In the genomic region with DNA sequence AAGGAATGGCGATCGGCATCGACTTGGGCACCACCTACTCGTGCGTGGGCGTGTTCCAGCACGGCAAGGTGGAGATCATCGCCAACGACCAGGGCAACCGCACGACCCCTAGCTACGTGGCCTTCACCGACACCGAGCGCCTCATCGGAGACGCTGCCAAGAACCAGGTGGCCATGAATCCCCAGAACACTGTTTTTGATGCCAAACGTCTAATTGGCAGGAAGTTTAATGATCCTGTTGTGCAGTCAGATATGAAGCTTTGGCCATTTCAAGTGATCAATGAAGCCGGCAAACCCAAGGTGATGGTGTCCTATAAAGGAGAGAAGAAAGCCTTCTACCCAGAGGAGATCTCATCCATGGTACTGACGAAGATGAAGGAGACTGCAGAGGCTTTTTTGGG, we compare ENCODE assay signal across 27 mouse cellular contexts. TPM values are rescaled to one million over a fixed set of nuclear protein-coding genes. Genes with fewer than 3 reads are reported as not detected.
DNase-seq lines count a peak whose midpoint lies in the region; ATAC-seq and TF ChIP-seq lines count a peak whose summit lies in the region.
"Had no signal": no experiment of that assay in that cellular context is flagged by ENCODE, and none has a peak within 500 bp of the region (broad histone marks: within the 10 kb centered on the region; RNA-seq: fewer than 3 reads in every experiment).

No protein-coding gene starts in this region.

- no peak for TF ChIP-seq POLR2A in testis, adult 2 months (IDR thresholded peaks at IDR 0.05; ENCODE audit: control insufficient read depth, low read depth, low read length)

- no peaks in the 10 kb centered on the region for H3K36me3 ChIP-seq in forebrain, embryonic 11.5 days (ENCODE audit: control insufficient read depth, insufficient read depth, low read length)
- H3K36me3 ChIP-seq in forebrain, embryonic 14.5 days (ENCODE audit: control insufficient read depth, insufficient read depth, low read length) = no peaks in the 10 kb centered on the region
- no peaks in the 10 kb centered on the region for H3K36me3 ChIP-seq in testis, adult 2 months (ENCODE audit: control insufficient read depth, insufficient read depth, low read length)
- H3K36me3 ChIP-seq: embryonic facial prominence, embryonic 12.5 days; forebrain, embryonic 12.5 days; forebrain, embryonic 15.5 days had no signal

- 95% methylated on average over 20 of the region's 20 CpGs for WGBS in forebrain, embryonic 11.5 days
- 95% methylated on average over 20 of the region's 20 CpGs for WGBS in forebrain, embryonic 14.5 days

- no peak overlapping the region for H3K9ac ChIP-seq in forebrain, embryonic 11.5 days (ENCODE audit: low read length)
- no peak overlapping the region for H3K9ac ChIP-seq in forebrain, embryonic 14.5 days (ENCODE audit: low read length)
- H3K9ac ChIP-seq: embryonic facial prominence, embryonic 12.5 days; forebrain, embryonic 12.5 days; forebrain, embryonic 15.5 days; forebrain, postnatal 0 days had no signal

- H3K9me3 ChIP-seq in forebrain, embryonic 11.5 days (ENCODE audit: control insufficient read depth, low read length) = no peaks in the 10 kb centered on the region
- H3K9me3 ChIP-seq in forebrain, embryonic 14.5 days (replicated peaks; ENCODE audit: control insufficient read depth, low read length) = no peaks in the 10 kb centered on the region
- H3K9me3 ChIP-seq: embryonic facial prominence, embryonic 10.5 days; embryonic facial prominence, embryonic 12.5 days; forebrain, embryonic 12.5 days; forebrain, embryonic 15.5 days had no signal

- H3K27me3 ChIP-seq in forebrain, embryonic 11.5 days (ENCODE audit: control insufficient read depth, insufficient read depth, low read length) = no peaks in the 10 kb centered on the region
- H3K27me3 ChIP-seq in forebrain, embryonic 14.5 days (replicated peaks; ENCODE audit: control insufficient read depth, insufficient read depth, low read length) = no peaks in the 10 kb centered on the region
- no peaks in the 10 kb centered on the region for H3K27me3 ChIP-seq in testis, adult 2 months (ENCODE audit: control insufficient read depth, insufficient read depth, low read length)
- H3K27me3 ChIP-seq: CH12.LX; embryonic facial prominence, embryonic 12.5 days; forebrain, embryonic 15.5 days; Patski had no signal

- TF ChIP-seq CTCF in testis, adult 2 months (IDR thresholded peaks at IDR 0.05; ENCODE audit: control insufficient read depth, insufficient read depth, insufficient replicate concordance, low read depth, low read length) = no peak

- peak; percentile 42 for DNase-seq in forebrain, embryonic 11.5 days (ENCODE audit: low spot score)
- no peak for DNase-seq in forebrain, embryonic 14.5 days (ENCODE audit: low spot score)
- DNase-seq in kidney, adult 11 months = peak; percentile 3
- no peak for DNase-seq in kidney, postnatal 25 days
- DNase-seq in testis, postnatal 14 days (ENCODE audit: low spot score) = no peak
- DNase-seq: adrenal gland, adult 8-10 months; adrenal gland, postnatal 14 days; adrenal gland, postnatal 36 days; B cell, adult 2 months; cerebellum, adult 11-12 months; cerebellum, adult 2 months; cerebellum, adult 9-10 months; cerebellum, postnatal 10 days; cerebellum, postnatal 25 days; forebrain, postnatal 0 days had no signal

- no peak overlapping the region for H3K4me3 ChIP-seq in forebrain, embryonic 11.5 days (ENCODE audit: low read depth, low read length)
- H3K4me3 ChIP-seq in forebrain, embryonic 14.5 days (ENCODE audit: low read depth, low read length) = no peak overlapping the region
- peak overlapping the region; percentile 77 for H3K4me3 ChIP-seq in testis, adult 2 months (ENCODE audit: control insufficient read depth, low read depth, low read length)
- H3K4me3 ChIP-seq: embryonic facial prominence, embryonic 10.5 days; embryonic facial prominence, embryonic 12.5 days; forebrain, embryonic 12.5 days; forebrain, embryonic 15.5 days had no signal

- no peak overlapping the region for H3K27ac ChIP-seq in forebrain, embryonic 11.5 days (ENCODE audit: low read depth, low read length)
- H3K27ac ChIP-seq in forebrain, embryonic 14.5 days (ENCODE audit: low read depth, low read length) = no peak overlapping the region
- H3K27ac ChIP-seq in testis, adult 2 months (ENCODE audit: control insufficient read depth, insufficient read depth, low read depth, low read length) = no peak overlapping the region
- H3K27ac ChIP-seq: embryonic facial prominence, embryonic 10.5 days; embryonic facial prominence, embryonic 12.5 days; forebrain, embryonic 12.5 days; forebrain, embryonic 15.5 days had no signal

- H3K4me2 ChIP-seq in forebrain, embryonic 11.5 days (ENCODE audit: low read depth, low read length, severe bottlenecking) = no peak overlapping the region
- no peak overlapping the region for H3K4me2 ChIP-seq in forebrain, embryonic 14.5 days (ENCODE audit: low read length)
- H3K4me2 ChIP-seq: embryonic facial prominence, embryonic 12.5 days; forebrain, embryonic 12.5 days; forebrain, embryonic 15.5 days had no signal

- peaks cover 7% of the 10 kb centered on the region for H3K4me1 ChIP-seq in forebrain, embryonic 11.5 days (replicated peaks; ENCODE audit: control insufficient read depth, insufficient read depth, low read length)
- peaks cover 10% of the 10 kb centered on the region for H3K4me1 ChIP-seq in forebrain, embryonic 14.5 days (ENCODE audit: control insufficient read depth, insufficient read depth, low read length)
- peaks cover 21% of the 10 kb centered on the region for H3K4me1 ChIP-seq in testis, adult 2 months (ENCODE audit: control insufficient read depth, insufficient read depth, low read length)

- no peak for ATAC-seq in forebrain, embryonic 11.5 days (replicated peaks; ENCODE audit: low FRiP score)
- ATAC-seq in forebrain, embryonic 14.5 days = no peak
- ATAC-seq: activated CD4-positive, CD25-positive, alpha-beta regulatory T cell, adult 4 months; CD4-positive, CD25-positive, alpha-beta regulatory T cell, adult 4 months; forebrain, embryonic 15.5 days; forebrain, postnatal 0 days; Patski had no signal

RNA-seq across cellular contexts. Expression of a gene that starts 4.5 kb away (rescaled TPM):
- 1.7 and 1.8 TPM in 2 replicates for polyA plus RNA-seq in forebrain, embryonic 11.5 days (2014; fragmentation: Nextera tagmentation; extraction: Ambion mirVana)
- polyA plus RNA-seq in forebrain, embryonic 14.5 days (2014; fragmentation: Nextera tagmentation; extraction: Ambion mirVana) = 1.3 and 1.4 TPM in 2 replicates
- polyA plus RNA-seq in testis, adult 2 months (2012; rRNA removed) = 718 and 731 TPM in 2 replicates
- polyA plus RNA-seq: G1E had no signal

RNA-seq across cellular contexts. Expression of a gene that starts 4.7 kb away (rescaled TPM):
- polyA plus RNA-seq in forebrain, embryonic 11.5 days (2014; fragmentation: Nextera tagmentation; extraction: Ambion mirVana) = 288 and 292 TPM in 2 replicates
- polyA plus RNA-seq in forebrain, embryonic 14.5 days (2014; fragmentation: Nextera tagmentation; extraction: Ambion mirVana) = 131 and 148 TPM in 2 replicates
- 480 and 579 TPM in 2 replicates for polyA plus RNA-seq in testis, adult 2 months (2012; rRNA removed)

RNA-seq across cellular contexts. Expression of a gene that starts 5.0 kb away (rescaled TPM):
- polyA plus RNA-seq in forebrain, embryonic 11.5 days (2014; fragmentation: Nextera tagmentation; extraction: Ambion mirVana) = 1.6 TPM in 2 replicates
- 1.4 and 3.7 TPM in 2 replicates for polyA plus RNA-seq in forebrain, embryonic 14.5 days (2014; fragmentation: Nextera tagmentation; extraction: Ambion mirVana)
- polyA plus RNA-seq in testis, adult 2 months (2012; rRNA removed) = 4.4 and 5.5 TPM in 2 replicates

RNA-seq across cellular contexts. Expression of a gene that starts 7.3 kb away (rescaled TPM):
- polyA plus RNA-seq in forebrain, embryonic 11.5 days (2014; fragmentation: Nextera tagmentation; extraction: Ambion mirVana) = not detected in 2 replicates
- not detected in 2 replicates for polyA plus RNA-seq in forebrain, embryonic 14.5 days (2014; fragmentation: Nextera tagmentation; extraction: Ambion mirVana)
- polyA plus RNA-seq in testis, adult 2 months (2012; rRNA removed) = not detected in 2 replicates
- polyA plus RNA-seq: activated CD4-positive, CD25-positive, alpha-beta regulatory T cell, adult 4 months; cerebellum, adult 2 months; cortical plate, adult 2 months; embryonic facial prominence, embryonic 10.5 days; embryonic facial prominence, embryonic 12.5 days; embryonic facial prominence, embryonic 14.5 days; forebrain, embryonic 12.5 days; forebrain, embryonic 15.5 days; forebrain, postnatal 0 days; G1E had no signal

RNA-seq across cellular contexts. Expression of a gene that starts 18.0 kb away (rescaled TPM):
- 0.24 TPM in 1 of 2 replicates, not detected in the other for polyA plus RNA-seq in forebrain, embryonic 11.5 days (2014; fragmentation: Nextera tagmentation; extraction: Ambion mirVana)
- 0.15 TPM in 1 of 2 replicates, not detected in the other for polyA plus RNA-seq in forebrain, embryonic 14.5 days (2014; fragmentation: Nextera tagmentation; extraction: Ambion mirVana)
- 2.6 and 5.2 TPM in 2 replicates for polyA plus RNA-seq in testis, adult 2 months (2012; rRNA removed)

Comparison
In these comparisons a context has a peak if more than half of its experiments do, and no peak if none do; other contexts are left out.
1. DNase-seq: peak in forebrain, embryonic 11.5 days (single experiment) and kidney, adult 11 months (single experiment); none in forebrain, embryonic 14.5 days (single experiment), kidney, postnatal 25 days (0 of 2) and testis, postnatal 14 days (single experiment).
2. RNA of a gene that starts 4.5 kb away (polyA plus RNA-seq): 718 to 731 TPM in testis, adult 2 months; 1.7 to 1.8 TPM in forebrain, embryonic 11.5 days and 1.3 to 1.4 TPM in forebrain, embryonic 14.5 days; every median in the first group is over 100 times any median in the second.